Mouse (Mus musculus) ES-E14 (cell line): Measurements from ENCODE around the gene Hipk2.

Source experiments
- CHD2 ChIP-seq: IDR thresholded peaks from 2 replicates; pipeline ENCODE4 v1.6.1; 2014; ENCODE audit warnings: mild to moderate bottlenecking, low read depth, low read length, inconsistent platforms
- HCFC1 ChIP-seq: IDR thresholded peaks from 2 replicates; pipeline ENCODE4 v1.6.1; 2012; ENCODE audit warnings: low read length, inconsistent platforms, borderline replicate concordance; ENCODE audit not compliant: insufficient read depth
- ZC3H11A ChIP-seq: IDR thresholded peaks from 2 replicates; pipeline ENCODE4 v1.6.1; 2012; ENCODE audit warnings: low read depth, mild to moderate bottlenecking, inconsistent platforms, low read length, borderline replicate concordance
- ZNF384 ChIP-seq: IDR thresholded peaks from 2 replicates; pipeline ENCODE4 v1.6.1; 2012; ENCODE audit warnings: low read depth, low read length, inconsistent platforms

DNA sequence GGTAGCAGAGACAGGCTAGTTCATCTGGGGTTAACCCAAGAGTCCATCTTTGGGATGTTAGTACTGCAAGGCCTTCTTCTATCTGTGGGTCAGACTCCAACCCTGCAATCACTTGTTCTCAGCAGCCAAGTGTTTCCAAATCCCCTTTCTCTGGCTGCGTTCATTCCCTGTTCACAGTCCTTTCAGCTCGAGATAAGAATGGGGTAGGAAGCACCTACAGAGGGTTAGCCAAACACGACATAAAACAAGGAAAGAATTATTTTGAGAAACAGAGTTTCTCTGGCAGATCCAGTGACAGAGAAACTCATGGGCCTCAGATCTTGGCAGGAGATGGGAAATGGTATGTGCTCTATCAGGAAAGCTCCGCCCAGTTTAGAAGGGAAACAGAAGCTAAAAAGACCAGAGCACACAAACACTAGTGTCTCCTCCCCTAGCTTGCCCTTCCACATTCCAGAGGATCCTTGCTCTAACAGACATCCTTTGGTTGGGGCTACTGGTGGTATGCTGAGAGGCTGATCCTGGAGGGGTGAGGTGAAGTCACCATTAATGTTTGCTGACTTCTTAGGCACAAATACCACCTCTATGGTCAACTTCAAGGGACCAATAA is 104.8 kb downstream of the Hipk2 start:
- TF ChIP-seq ZC3H11A (no peak), HCFC1 (no peak), ZNF384 (no peak), CHD2 (no peak)
